Mouse (Mus musculus) bone marrow macrophage, adult 2 months (primary cell): Measurements from ENCODE around the gene Arhgef17.

Experiments used
- CTCF ChIP-seq: IDR thresholded peaks from 2 replicates; pipeline ENCODE4 v1.5.1; 2012; ENCODE audit warnings: low read depth, mild to moderate bottlenecking, low read length, moderate library complexity
- POLR2A ChIP-seq: IDR thresholded peaks from 2 replicates; pipeline ENCODE4 v1.6.1; 2012; ENCODE audit warnings: mild to moderate bottlenecking, low read depth, low read length, borderline replicate concordance

- TF ChIP-seq CTCF = peak; percentile 78
- TF ChIP-seq POLR2A = no peak
These were observed 24.7 kb downstream of the Arhgef17 start for GRCm38 (mm10) chr7:100907231-100907630.
